In genomic region chr5:98782066-98782465, GRCm38 (mm10) we compare ENCODE assay signal across 9 mouse cellular contexts.
"Had no signal": no experiment of that assay in that cellular context is flagged by ENCODE, and none has a peak within 500 bp of the region (broad histone marks: within the 10 kb centered on the region; RNA-seq: fewer than 3 reads in every experiment).

No protein-coding gene starts in this region.

- DNase-seq: liver, embryonic 13.5 days; liver, postnatal 0 days; lung, adult 2 months; lung, postnatal 14 days; lung, postnatal 36 days; right cerebral cortex, postnatal 14 days; thymus, adult 2 months; thymus, postnatal 25 days; thymus, postnatal 4 days had no signal
